ENCODE assay signal across 9 mouse cellular contexts in genomic region chr1:167669796-167670195, GRCm38 (mm10). TPM values are rescaled to one million over a fixed set of nuclear protein-coding genes. Genes with fewer than 3 reads are reported as not detected.
DNase-seq lines count a peak whose midpoint lies in the region; ATAC-seq and TF ChIP-seq lines count a peak whose summit lies in the region.
"Had no signal": no experiment of that assay in that cellular context is flagged by ENCODE, and none has a peak within 500 bp of the region (broad histone marks: within the 10 kb centered on the region; RNA-seq: fewer than 3 reads in every experiment).

No protein-coding gene starts in this region.

- peak; percentile 85 for TF ChIP-seq CTCF in lung, embryonic 14.5 days (IDR thresholded peaks at IDR 0.05; ENCODE audit: low read depth)
- TF ChIP-seq CTCF in spleen, adult 2 months (IDR thresholded peaks at IDR 0.05; ENCODE audit: extremely low read depth, insufficient read depth, insufficient read length, insufficient replicate concordance) = peak; percentile 71

- H3K4me1 ChIP-seq in lung, embryonic 14.5 days (ENCODE audit: insufficient read depth) = no peaks in the 10 kb centered on the region
- no peaks in the 10 kb centered on the region for H3K4me1 ChIP-seq in spleen, adult 2 months (ENCODE audit: control insufficient read depth, insufficient read depth, insufficient read length)

- no peak overlapping the region for H3K9ac ChIP-seq in lung, embryonic 14.5 days

- WGBS in lung, embryonic 14.5 days = 29% methylated on average over 6 of the region's 6 CpGs
- 41% methylated on average over 6 of the region's 6 CpGs for WGBS in spleen, adult 2 months

- H3K27ac ChIP-seq in lung, embryonic 14.5 days (ENCODE audit: low read depth) = no peak overlapping the region
- no peak overlapping the region for H3K27ac ChIP-seq in spleen, adult 2 months (ENCODE audit: insufficient read depth, low read length)

- DNase-seq in adrenal gland, adult (ENCODE audit: inconsistent age in 2 of 2, low spot score in 1 of 2) = peak; percentile 18 to 79
- DNase-seq in adrenal gland, adult 8-10 months = no peak
- peak; percentile 60 for DNase-seq in ovary, postnatal 14 days (ENCODE audit: low spot score)
- no peak for DNase-seq in ovary, adult 18-20 months (ENCODE audit: low spot score)
- peak; percentile 74 for DNase-seq in lung, embryonic 14.5 days
- DNase-seq in spleen, adult 2 months (ENCODE audit: low read depth in 1 of 2, low spot score in 2 of 2) = peak in 1 of 2 experiments; percentile 17

- no peak for TF ChIP-seq POLR2A in spleen, adult 2 months (IDR thresholded peaks at IDR 0.05; ENCODE audit: low read depth, low read length)

- peaks cover 51% of the 10 kb centered on the region for H3K27me3 ChIP-seq in lung, embryonic 14.5 days (ENCODE audit: insufficient read depth, low read length)
- H3K27me3 ChIP-seq in spleen, adult 2 months (ENCODE audit: control insufficient read depth, insufficient read depth, low read length) = no peaks in the 10 kb centered on the region

- no peaks in the 10 kb centered on the region for H3K9me3 ChIP-seq in lung, embryonic 14.5 days (ENCODE audit: low read depth, low read length)

- no peak overlapping the region for H3K4me3 ChIP-seq in lung, embryonic 14.5 days (ENCODE audit: low read depth, low read length)
- no peak overlapping the region for H3K4me3 ChIP-seq in spleen, adult 2 months (ENCODE audit: extremely low read depth, insufficient read depth, insufficient read length)

- H3K4me2 ChIP-seq in lung, embryonic 14.5 days = no peak overlapping the region

- H3K36me3 ChIP-seq in lung, embryonic 14.5 days (ENCODE audit: insufficient read depth) = no peaks in the 10 kb centered on the region
- H3K36me3 ChIP-seq in spleen, adult 2 months (ENCODE audit: control insufficient read depth, insufficient read depth, low read length) = no peaks in the 10 kb centered on the region

- ATAC-seq in common myeloid progenitor, adult 5-6 weeks (replicated peaks; ENCODE audit: low read depth, poor library complexity, severe bottlenecking) = peak; percentile 79
- ATAC-seq in hematopoietic stem cell, adult 5-6 weeks (replicated peaks in 1 of 2; ENCODE audit: insufficient read depth in 1 of 2, low FRiP score in 2 of 2, low TSS enrichment in 1 of 2, low read depth in 1 of 2, poor library complexity in 2 of 2, severe bottlenecking in 2 of 2) = peak; percentile 61 to 81; a peak in 3 of 4 replicates
- ATAC-seq in lung, embryonic 14.5 days (ENCODE audit: insufficient read depth) = peak; percentile 4; the same call in 1 of the 2 replicates

RNA-seq across cellular contexts. Expression of gene Lmx1a, which starts 19.2 kb away (rescaled TPM):
- total RNA-seq in adrenal gland, adult 8-10 months (2022) = under 1 TPM in 1 of 4 experiments, not detected in 3; 0.07 TPM
- not detected in 2 replicates for total RNA-seq in common myeloid progenitor, adult 5-6 weeks (2017)
- not detected in 2 replicates for total RNA-seq in hematopoietic stem cell, adult 5-6 weeks (2017)
- polyA plus RNA-seq in lung, embryonic 14.5 days (2014; fragmentation: Nextera tagmentation; extraction: Ambion mirVana) = not detected in 2 replicates
- not detected in 2 replicates for polyA plus RNA-seq in spleen, adult 2 months (2012; rRNA removed)
- polyA plus RNA-seq: heart, embryonic 14.5 days had no signal

Comparison
In these comparisons a context has a peak if more than half of its experiments do, and no peak if none do; other contexts are left out.
1. DNase-seq: peak in adrenal gland, adult (2 of 2), ovary, postnatal 14 days (single experiment) and lung, embryonic 14.5 days (single experiment); none in adrenal gland, adult 8-10 months (single experiment) and ovary, adult 18-20 months (single experiment).
2. ATAC-seq: peak in every context shown above with its lines; median percentile 79 in common myeloid progenitor, adult 5-6 weeks; 71 in hematopoietic stem cell, adult 5-6 weeks; 4 in lung, embryonic 14.5 days.